Mouse (Mus musculus) liver, embryonic 14.5 days (tissue): ENCODE data around the gene Sgf29.

Source experiments
- CTCF ChIP-seq: IDR thresholded peaks from 2 replicates; pipeline ENCODE4 v1.5.1; 2016; ENCODE audit warnings: antibody characterized with exemption, low read depth, control low read depth
- EP300 ChIP-seq: IDR thresholded peaks from 2 replicates; pipeline ENCODE4 v1.6.1; 2016; ENCODE audit warnings: antibody characterized with exemption, low read depth

GRCm38 (mm10) chr7:126672111-126672510 lies 23.0 kb downstream of the Sgf29 start:
- TF ChIP-seq CTCF: no peak
- TF ChIP-seq EP300: no peak
